Mouse (Mus musculus) spleen, adult 2 months (tissue): ENCODE data around the gene Cdc20b.

Experiments used
- CTCF ChIP-seq: fragments of 200-500 bp; IDR thresholded peaks from 2 replicates; pipeline ENCODE4 v1.5.1; 2011; ENCODE audit warnings: mild to moderate bottlenecking, inconsistent platforms; ENCODE audit not compliant: insufficient read depth, insufficient read length, insufficient replicate concordance; ENCODE audit errors: extremely low read depth
- POLR2A ChIP-seq: fragments of 200-500 bp; IDR thresholded peaks from 2 replicates; pipeline ENCODE4 v1.6.1; 2011; ENCODE audit warnings: low read depth, low read length, inconsistent platforms

DNA sequence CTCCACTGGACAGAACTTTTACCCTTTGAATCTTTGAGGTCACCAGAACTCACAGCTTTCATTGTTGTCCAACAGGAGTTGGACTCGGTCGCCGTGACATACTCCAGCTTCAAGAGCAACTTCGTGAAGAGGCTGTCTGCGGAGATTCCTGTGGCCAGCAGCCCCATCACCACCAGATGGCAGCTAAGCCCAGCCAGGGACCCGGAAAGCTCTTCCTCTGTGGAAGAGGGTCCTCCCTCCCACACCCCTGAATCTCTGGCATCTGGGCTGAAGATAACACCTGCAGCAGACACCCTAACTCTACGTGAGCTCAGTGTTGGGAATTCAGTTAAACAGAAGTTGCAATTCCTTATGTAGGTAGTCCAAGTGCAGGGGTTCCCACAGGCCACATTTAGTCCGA, 20.9 kb downstream of the Cdc20b start:
- TF ChIP-seq CTCF (no peak), POLR2A (no peak)
